Mouse (Mus musculus) thymus, postnatal 10 days (tissue): ENCODE results near the gene Rab8b.
A peak's percentile ranks its signal among the peaks of the same experiment; 100 is the strongest.
"Not testable (repeated sequence)": the region's sequence is repeated elsewhere in the genome, so short reads cannot be mapped to it uniquely, and the experiment has no call there.

Experiments
- DNase-seq, 2 experiments: peaks; one replicate each; pipeline ENCODE4 v3.0.0; 2021; ENCODE audit warnings: low spot score in 2 of 2

Rab8b gene

GRCm38 (mm10) chr9:66846822-66847221 is 72.7 kb downstream of the Rab8b start:
- DNase-seq = no peak

GRCm38 (mm10) chr9:66835097-66835480 is 84.4 kb downstream of the Rab8b start:
- no peak for DNase-seq

GRCm38 (mm10) chr9:66834318-66835096 is 85.0 kb downstream of the Rab8b start, which contains the start of gene Aph1c:
Gene Aph1c, minus strand, starts transcription at chr9:66834726.
- DNase-seq = peak; percentile 97 to 98

DNA sequence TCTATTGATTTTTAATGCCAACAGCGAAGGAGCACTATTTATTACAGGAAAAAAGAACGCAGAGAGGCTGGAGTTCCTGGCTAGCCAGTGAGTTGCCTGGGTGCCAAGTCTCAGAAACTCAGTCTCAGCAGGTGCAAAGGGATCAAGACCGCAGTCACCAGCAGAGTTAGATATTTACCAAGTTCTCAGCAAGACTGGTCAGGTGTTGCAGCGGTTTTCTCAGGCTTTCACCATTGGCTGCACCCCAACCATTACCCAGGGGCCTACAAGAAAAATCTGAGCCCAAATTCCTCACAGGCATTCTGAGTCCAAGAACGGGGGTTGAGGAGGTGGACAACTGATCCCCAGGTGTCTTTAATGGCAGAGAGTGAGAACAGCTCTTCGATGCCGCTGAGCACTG is 85.6 kb downstream of the Rab8b start:
- DNase-seq = no peak

GRCm38 (mm10) chr9:66832366-66832908 is 87.0 kb downstream of the Rab8b start:
- DNase-seq = no peak

- peak in 1 of 2 experiments; percentile 38 for DNase-seq
Measured at GRCm38 (mm10) chr9:66825990-66826389, 93.5 kb downstream of the Rab8b start.

DNA sequence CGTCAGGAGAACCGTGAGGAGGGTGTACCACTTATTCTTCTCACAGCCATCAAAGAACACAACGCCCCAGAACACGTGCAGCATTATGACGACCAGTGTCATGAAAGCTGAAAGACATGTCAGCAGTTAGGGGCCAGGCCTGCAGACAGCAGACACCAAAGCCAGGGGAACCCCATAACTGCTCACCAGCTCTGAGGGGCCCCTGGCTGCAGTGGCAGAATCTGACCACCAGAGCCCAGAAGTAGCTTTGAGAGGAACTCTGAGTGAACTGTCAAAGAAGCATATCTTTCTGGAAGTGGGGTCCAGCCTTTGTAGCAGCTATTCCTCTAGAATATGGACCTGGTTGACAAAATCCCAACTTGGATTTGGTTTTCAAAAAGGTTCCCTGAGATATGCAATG is 97.2 kb downstream of the Rab8b start:
- DNase-seq = peak in 1 of 2 experiments; percentile 9

- no peak for DNase-seq
Measured at GRCm38 (mm10) chr9:66820996-66821395, 98.5 kb downstream of the Rab8b start.

GRCm38 (mm10) chr9:66813392-66813791 is 106.1 kb downstream of the Rab8b start:
- peak in 1 of 2 experiments; percentile 15 for DNase-seq

- not testable (repeated sequence) for DNase-seq
Measured at GRCm38 (mm10) chr9:66805951-66806350, 113.5 kb downstream of the Rab8b start.

GRCm38 (mm10) chr9:66801947-66802346 is 117.5 kb downstream of the Rab8b start:
- DNase-seq = no peak

DNA sequence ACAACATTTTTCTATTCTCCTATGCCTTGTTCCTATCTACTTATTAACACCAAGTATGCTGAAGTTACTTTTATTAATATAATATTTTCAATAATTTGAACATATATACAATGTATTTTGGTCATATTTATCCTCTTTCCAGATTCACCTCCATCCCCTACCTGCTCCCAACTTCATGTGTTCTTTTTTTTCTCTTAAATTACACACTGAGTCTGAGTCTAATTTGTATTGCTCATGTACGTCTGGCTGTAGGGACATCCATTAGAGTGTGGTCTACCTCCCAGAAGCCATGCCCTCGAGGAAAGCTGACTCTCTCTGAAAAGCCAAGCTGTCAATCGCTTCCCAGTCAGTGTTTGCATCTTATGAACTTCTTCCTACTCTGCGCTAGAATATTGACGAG is 122.7 kb downstream of the Rab8b start, which contains the start of gene Gm10647:
TSS of gene Gm10647 (plus strand) at position 301 of the 400 bp plus-strand sequence.
- DNase-seq = no peak

- peak; percentile 84 to 85 for DNase-seq
Measured at GRCm38 (mm10) chr9:66795464-66796324, 123.8 kb downstream of the Rab8b start, which contains the start of gene Aph1b. Gene Aph1b, minus strand, starts transcription at chr9:66795490.

GRCm38 (mm10) chr9:66794629-66795463 is 124.6 kb downstream of the Rab8b start:
- no peak for DNase-seq
